Comparison of ENCODE assay signal across 8 mouse cellular contexts in genomic region chr4:153974431-153975291, GRCm38 (mm10). TPM values are rescaled to one million over a fixed set of nuclear protein-coding genes. Genes with fewer than 3 reads are reported as not detected.
DNase-seq lines count a peak whose midpoint lies in the region; ATAC-seq lines count a peak whose summit lies in the region.

Gene Dffb, minus strand, starts transcription at chr4:153975126.
Gene Cep104, plus strand, starts transcription at chr4:153975194.

- peaks cover 26% of the 10 kb centered on the region for H3K4me1 ChIP-seq in hindbrain, embryonic 16.5 days (ENCODE audit: control insufficient read depth, insufficient read depth, low read depth, low read length)

- 2% methylated on average over 66 of the region's 68 CpGs for WGBS in hindbrain, embryonic 16.5 days
- under 1% methylated on average over 66 of the region's 68 CpGs for WGBS in macrophage (ENCODE audit: missing documents)

- H3K36me3 ChIP-seq in hindbrain, embryonic 16.5 days (ENCODE audit: control insufficient read depth, insufficient read depth, low read length), result peaks cover 15% of the 10 kb centered on the region
- peaks cover 18% of the 10 kb centered on the region; the same call in 1 of the 2 replicates for H3K36me3 ChIP-seq in macrophage (ENCODE audit: inconsistent target)

- H3K4me3 ChIP-seq in hindbrain, embryonic 16.5 days (ENCODE audit: low read length), result peak within 1 kb of the TSS; percentile 96
- peak within 1 kb of the TSS; percentile 94 for H3K4me3 ChIP-seq in macrophage (ENCODE audit: inconsistent target)

- peak within 1 kb of the TSS; percentile 72 for H3K27ac ChIP-seq in hindbrain, embryonic 16.5 days (ENCODE audit: low read depth, low read length)
- H3K27ac ChIP-seq in macrophage, result peak within 1 kb of the TSS; percentile 5; the same call in 1 of the 2 replicates

- peak; percentile 98 for ATAC-seq in hindbrain, embryonic 16.5 days

- H3K27me3 ChIP-seq in hindbrain, embryonic 16.5 days (replicated peaks; ENCODE audit: control insufficient read depth, insufficient read depth, low read length), result no peaks in the 10 kb centered on the region

- peak; percentile 86 for DNase-seq in T-cell, adult 2 months (ENCODE audit: low spot score)
- peak; percentile 95 to 98 for DNase-seq in cerebellum, postnatal 36 days
- DNase-seq in gastrocnemius, adult 18-20 months (ENCODE audit: low spot score), result peak; percentile 93
- DNase-seq in left cerebral cortex, adult 18-20 months (ENCODE audit: low spot score in 2 of 2), result peak; percentile 95
- peak; percentile 94 for DNase-seq in right cerebral cortex, adult 18-20 months
- DNase-seq in urinary bladder, postnatal 10 days (ENCODE audit: low spot score), result peak; percentile 80

- peak within 1 kb of the TSS; percentile 79 for H3K4me2 ChIP-seq in hindbrain, embryonic 16.5 days (ENCODE audit: low read length)

- H3K79me2 ChIP-seq in macrophage (ENCODE audit: inconsistent target), result peaks cover 38% of the 10 kb centered on the region

- H3K9me3 ChIP-seq in hindbrain, embryonic 16.5 days (ENCODE audit: control insufficient read depth, low read length), result no peaks in the 10 kb centered on the region

- peak within 1 kb of the TSS; percentile 94 for H3K9ac ChIP-seq in hindbrain, embryonic 16.5 days (ENCODE audit: low read depth, low read length)

RNA-seq across cellular contexts. Expression of gene Dffb, which starts in this region (rescaled TPM):
- total RNA-seq in gastrocnemius, adult 18-20 months (2021), result under 1 TPM; 0.74 to 0.98 TPM
- polyA plus RNA-seq in hindbrain, embryonic 16.5 days (2015; fragmentation: Nextera tagmentation; extraction: Ambion mirVana), result 8.5 and 9.6 TPM in 2 replicates
- 10 to 100 TPM; 12.7 to 14.8 TPM for total RNA-seq in left cerebral cortex, adult 18-20 months (2021)
- 10 to 100 TPM in 14 of 26 experiments, 1 to 10 TPM in 12; 1.8 to 21.5 (median 10.2) TPM for total RNA-seq in macrophage (2018; cell fraction: chromatin; rRNA removed)
- 1 to 10 TPM in 15 of 26 experiments, under 1 TPM in 11; 0.24 to 2.8 (median 1.4) TPM for total RNA-seq in macrophage (2018; cell fraction: cytosol; rRNA removed)
- 10 to 100 TPM in 3 of 26 experiments, 1 to 10 TPM in 23; 1.1 to 12.4 (median 4.7) TPM for total RNA-seq in macrophage (2018; cell fraction: nucleus; rRNA removed)
- 1.7 to 3.2 TPM (median 2.0 TPM) in 3 replicates for polyA plus RNA-seq in macrophage (2018)

RNA-seq across cellular contexts. Expression of gene Cep104, which starts in this region (rescaled TPM):
- total RNA-seq in gastrocnemius, adult 18-20 months (2021), result 10 to 100 TPM; 26.5 to 27.9 TPM
- 16.5 and 17.1 TPM in 2 replicates for polyA plus RNA-seq in hindbrain, embryonic 16.5 days (2015; fragmentation: Nextera tagmentation; extraction: Ambion mirVana)
- total RNA-seq in left cerebral cortex, adult 18-20 months (2021), result 10 to 100 TPM; 33.2 to 33.9 TPM
- total RNA-seq in macrophage (2018; cell fraction: chromatin; rRNA removed), result 10 to 100 TPM in 22 of 26 experiments, 1 to 10 TPM in 4; 4.2 to 41.4 (median 24.1) TPM
- total RNA-seq in macrophage (2018; cell fraction: cytosol; rRNA removed), result 10 to 100 TPM in 24 of 26 experiments, 1 to 10 TPM in 2; 7.2 to 13.4 (median 12.1) TPM
- 10 to 100 TPM in 17 of 26 experiments, 1 to 10 TPM in 9; 5.4 to 22.1 (median 13.3) TPM for total RNA-seq in macrophage (2018; cell fraction: nucleus; rRNA removed)
- polyA plus RNA-seq in macrophage (2018), result 8.7 to 10.8 TPM (median 10.1 TPM) in 3 replicates

Comparison
In these comparisons a context has a peak if more than half of its experiments do, and no peak if none do; other contexts are left out.
1. Peak in every context shown above with its lines: DNase-seq, ATAC-seq, H3K4me3 ChIP-seq and H3K27ac ChIP-seq.
2. RNA of gene Dffb (total RNA-seq): 12.7 to 14.8 TPM in left cerebral cortex, adult 18-20 months; 0.74 to 0.98 TPM in gastrocnemius, adult 18-20 months; every median in the first group is over 4 times any median in the second.